Mouse (Mus musculus) heart, embryonic 11.5 days (tissue): ENCODE results near the gene Gm10487. TPM values are rescaled to one million over a fixed set of nuclear protein-coding genes. Genes with fewer than 3 reads are reported as not detected.
"Not testable (repeated sequence)": the region's sequence is repeated elsewhere in the genome, so short reads cannot be mapped to it uniquely, and the experiment has no call there.

ENCODE experiments used
- ATAC-seq: fragments of 200-750 bp; cut with Nextera tagmentation; replicated peaks from 2 replicates; pipeline ENCODE4 v1.8.0; 2017; ENCODE audit warnings: moderate library complexity; ENCODE audit not compliant: insufficient number of reproducible peaks, low FRiP score, low TSS enrichment
- H3K27ac ChIP-seq: fragments of 300-500 bp; sonication (generic); 2 replicates; pipeline ENCODE4 v1.5.1; 2014; ENCODE audit warnings: mild to moderate bottlenecking, low read depth, low read length
- H3K27me3 ChIP-seq: fragments of 300-500 bp; sonication (generic); 2 replicates; pipeline ENCODE4 v1.6.1; 2014; ENCODE audit warnings: mild to moderate bottlenecking, low read length, mixed read lengths; ENCODE audit not compliant: control insufficient read depth, insufficient read depth
- H3K36me3 ChIP-seq: fragments of 300-500 bp; sonication (generic); 2 replicates; pipeline ENCODE4 v1.6.1; 2014; ENCODE audit warnings: mild to moderate bottlenecking, low read length, moderate library complexity, mixed read lengths; ENCODE audit not compliant: control insufficient read depth, insufficient read depth
- H3K4me1 ChIP-seq: fragments of 300-500 bp; sonication (generic); 2 replicates; pipeline ENCODE4 v1.6.1; 2014; ENCODE audit warnings: low read length; ENCODE audit not compliant: control insufficient read depth, insufficient read depth
- H3K4me2 ChIP-seq: fragments of 300-500 bp; sonication (generic); 2 replicates; pipeline ENCODE4 v1.6.1; 2014; ENCODE audit warnings: mild to moderate bottlenecking, moderate library complexity
- H3K4me3 ChIP-seq: fragments of 300-500 bp; sonication (generic); 2 replicates; pipeline ENCODE4 v1.5.1; 2014; ENCODE audit warnings: low read depth, low read length
- H3K9ac ChIP-seq: fragments of 300-500 bp; sonication (generic); 2 replicates; pipeline ENCODE4 v1.6.1; 2014; ENCODE audit warnings: mild to moderate bottlenecking, low read depth, low read length, moderate library complexity
- H3K9me3 ChIP-seq: fragments of 300-500 bp; sonication (generic); replicated peaks from 2 replicates; pipeline ENCODE4 v1.6.1; 2016; ENCODE audit warnings: low read length; ENCODE audit not compliant: control insufficient read depth
- WGBS: fragments of 180-500 bp; shearing (Covaris S2); extraction: QIAGEN DNeasy Blood & Tissue Kit; methylation state at CpG from one replicate; pipeline ENCODE4 v1.1.7; 2014; ENCODE audit not compliant: insufficient replicate concordance; 5-methylcytosine and 5-hydroxymethylcytosine counted together
- polyA plus RNA-seq: library from polyadenylated mRNA; unstranded; fragments of >200 nt; fragmentation: Nextera tagmentation; extraction: Ambion mirVana; gene quantifications from 2 replicates; pipeline ENCODE4 v1.2.1, GENCODE M21; 2014

Gm10487 gene
- not detected in 2 replicates for polyA plus RNA-seq

DNA sequence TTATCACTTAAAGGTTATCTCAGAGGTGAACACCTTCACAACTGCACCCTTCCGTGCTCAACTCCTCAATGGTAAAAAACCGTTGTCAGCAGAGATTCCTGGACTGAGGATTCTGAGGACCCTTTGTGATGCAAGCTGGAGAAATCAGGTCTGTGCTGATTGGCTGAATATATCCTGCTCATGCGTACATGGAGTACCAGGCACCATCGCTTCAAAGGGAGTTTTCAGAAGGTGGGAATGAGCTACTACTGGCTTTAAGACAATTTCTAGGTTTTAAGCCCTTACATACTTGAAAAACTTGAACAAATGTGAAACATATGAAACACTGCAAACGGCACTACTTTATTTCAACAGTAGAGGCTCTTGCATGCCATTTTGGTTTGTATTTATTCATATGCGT lies at the start of gene Gm10487:
Gm10487 (minus strand) TSS at position 101 of the 400 bp plus-strand sequence.
- ATAC-seq, H3K36me3 ChIP-seq, H3K27me3 ChIP-seq, H3K4me3 ChIP-seq, H3K9ac ChIP-seq, H3K27ac ChIP-seq, H3K4me2 ChIP-seq, H3K9me3 ChIP-seq, H3K4me1 ChIP-seq: not testable (repeated sequence)
- no CpG with 5 or more reads among the region's 6 CpGs for WGBS
